Mouse (Mus musculus): Measurements from ENCODE around the gene Rbak.

- no peak for TF ChIP-seq MYOD1 (IDR thresholded peaks at IDR 0.05; ENCODE audit: control insufficient read depth in 1 of 3, insufficient read length in 2 of 3, low read depth in 2 of 3)
- TF ChIP-seq E2F4 (IDR thresholded peaks at IDR 0.05; ENCODE audit: insufficient read depth) = no peak
- TF ChIP-seq POLR2A (IDR thresholded peaks at IDR 0.05; ENCODE audit: insufficient read length, low read depth) = no peak
Observed at GRCm38 (mm10) chr5:143125601-143126000, 55.0 kb downstream of the Rbak start.

All from myocyte (in vitro differentiated cells).